Mouse (Mus musculus) limb, embryonic 10.5 days (tissue): ENCODE measurements around the gene Ostc. TPM values are rescaled to one million over a fixed set of nuclear protein-coding genes. Genes with fewer than 3 reads are reported as not detected.

Experiments used
- DNase-seq: peaks from one replicate; pipeline ENCODE4 v3.0.0-alpha.2; 2017; ENCODE audit warnings: low spot score
- H3K27ac ChIP-seq: fragments of 300-500 bp; sonication (generic); 2 replicates; pipeline ENCODE4 v1.5.1; 2016; ENCODE audit warnings: mild to moderate bottlenecking
- H3K27me3 ChIP-seq: fragments of 300-500 bp; sonication (generic); 2 replicates; pipeline ENCODE4 v1.6.1; 2016; ENCODE audit warnings: low read depth, mild to moderate bottlenecking; ENCODE audit not compliant: poor library complexity, severe bottlenecking
- H3K36me3 ChIP-seq: fragments of 300-500 bp; sonication (generic); 2 replicates; pipeline ENCODE4 v1.6.1; 2016; ENCODE audit warnings: mild to moderate bottlenecking, moderate library complexity
- H3K4me1 ChIP-seq: fragments of 300-500 bp; sonication (generic); 2 replicates; pipeline ENCODE4 v1.6.1; 2016
- H3K4me3 ChIP-seq: fragments of 300-500 bp; sonication (generic); 2 replicates; pipeline ENCODE4 v1.5.1; 2016; ENCODE audit warnings: mild to moderate bottlenecking, moderate library complexity
- H3K9me3 ChIP-seq: fragments of 300-500 bp; sonication (generic); replicated peaks from 2 replicates; pipeline ENCODE4 v1.6.1; 2016; ENCODE audit warnings: mild to moderate bottlenecking
- whole genome bisulfite sequencing: fragments of 180-500 bp; shearing (Covaris S2); methylation state at CpG from one replicate; pipeline ENCODE4 v1.1.7; 2016; 5-methylcytosine and 5-hydroxymethylcytosine counted together
- polyA plus RNA-seq: library from polyadenylated mRNA; unstranded; fragments of >200 nt; fragmentation: Nextera tagmentation; extraction: Ambion mirVana; gene quantifications from 2 replicates; pipeline ENCODE4 v1.2.1, GENCODE M21; 2016

Gene Ostc
- polyA plus RNA-seq, 1 experiment from 2014 or later = 371 TPM

GRCm38 (mm10) chr3:130660619-130661018, 48.6 kb downstream of the Ostc start:
- no peaks in the 10 kb centered on the region for H3K27me3 ChIP-seq
- H3K9me3 ChIP-seq = no peaks in the 10 kb centered on the region
- H3K4me1 ChIP-seq = no peaks in the 10 kb centered on the region
- WGBS = 88% methylated on average over 6 of the region's 6 CpGs
- H3K4me3 ChIP-seq = no peak overlapping the region
- no peak for DNase-seq
- H3K27ac ChIP-seq = no peak overlapping the region
- H3K36me3 ChIP-seq = no peaks in the 10 kb centered on the region

GRCm38 (mm10) chr3:130649569-130649968, 59.7 kb downstream of the Ostc start:
- no peaks in the 10 kb centered on the region for H3K9me3 ChIP-seq
- H3K4me3 ChIP-seq = no peak overlapping the region
- H3K36me3 ChIP-seq = no peaks in the 10 kb centered on the region
- H3K4me1 ChIP-seq = 0 out of 2 replicates have a peak, but pooled peaks cover 4% of the 10 kb centered on the region
- H3K27ac ChIP-seq = no peak overlapping the region
- no peaks in the 10 kb centered on the region for H3K27me3 ChIP-seq
- WGBS = 56% methylated on average over 6 of the region's 6 CpGs
- DNase-seq = no peak

GRCm38 (mm10) chr3:130646110-130646810, 63.0 kb downstream of the Ostc start:
- Histone ChIP-seq H3K4me3 (no peak overlapping the region), H3K9me3 (no peaks in the 10 kb centered on the region), H3K27me3 (no peaks in the 10 kb centered on the region), H3K4me1 (0 out of 2 replicates have a peak, but pooled peaks cover 4% of the 10 kb centered on the region), H3K27ac (no peak overlapping the region), H3K36me3 (no peaks in the 10 kb centered on the region)
- DNase-seq = no peak
- 88% methylated on average over 11 of the region's 11 CpGs for WGBS

Other genes with a start within 250 kb of the Ostc start
- gene Etnppl, start 92.0 kb downstream of the Ostc start, polyA plus RNA-seq = not detected in 2 replicates
- gene Rpl34, start 21.0 kb upstream of the Ostc start, polyA plus RNA-seq = 949 and 1,083 TPM in 2 replicates